Mouse (Mus musculus) cerebellum, adult 18-20 months (tissue): ENCODE data around the gene Gmeb1.
A peak's percentile ranks its signal among the peaks of the same experiment; 100 is the strongest.
"Not testable (repeated sequence)": the region's sequence is repeated elsewhere in the genome, so short reads cannot be mapped to it uniquely, and the experiment has no call there.

Experiments used
- DNase-seq, 2 experiments: peaks; one replicate each; pipeline ENCODE4 v3.0.0; 2021

The Gmeb1 gene

GRCm38 (mm10) chr4:132261514-132262357 is at the start of gene Gmeb1:
Gmeb1 (minus strand) TSS chr4:132261602.
- peak; percentile 79 to 92 for DNase-seq

GRCm38 (mm10) chr4:132309849-132310472 is 48.6 kb upstream of the Gmeb1 start:
- DNase-seq: peak; percentile 28 to 39

- DNase-seq: peak in 1 of 2 experiments; percentile 34
These were observed 47.9 kb upstream of the Gmeb1 start for GRCm38 (mm10) chr4:132309140-132309848.

GRCm38 (mm10) chr4:132308437-132309139 is 47.2 kb upstream of the Gmeb1 start:
- DNase-seq: peak; percentile 89 to 94

- no peak for DNase-seq
These were observed 44.6 kb upstream of the Gmeb1 start for GRCm38 (mm10) chr4:132306004-132306403.

- no peak for DNase-seq
These were observed 43.9 kb upstream of the Gmeb1 start for GRCm38 (mm10) chr4:132305276-132305675.

- DNase-seq: not testable (repeated sequence)
These were observed 42.1 kb upstream of the Gmeb1 start for GRCm38 (mm10) chr4:132303484-132303883.

GRCm38 (mm10) chr4:132302939-132303479 is 41.6 kb upstream of the Gmeb1 start, which contains the start of gene Rab42:
Rab42 (minus strand) TSS chr4:132303385.
- peak; percentile 35 to 40 for DNase-seq

GRCm38 (mm10) chr4:132301965-132302938 is 40.9 kb upstream of the Gmeb1 start:
- no peak for DNase-seq

GRCm38 (mm10) chr4:132301486-132301885 is 40.1 kb upstream of the Gmeb1 start:
- no peak for DNase-seq

GRCm38 (mm10) chr4:132299849-132300248 is 38.4 kb upstream of the Gmeb1 start:
- no peak for DNase-seq

GRCm38 (mm10) chr4:132295696-132296390 is 34.4 kb upstream of the Gmeb1 start:
- no peak for DNase-seq

GRCm38 (mm10) chr4:132293682-132294240 is 32.4 kb upstream of the Gmeb1 start:
- DNase-seq: no peak

- DNase-seq: peak in 1 of 2 experiments; percentile 33
These were observed 31.6 kb upstream of the Gmeb1 start for GRCm38 (mm10) chr4:132292988-132293387.

- DNase-seq: no peak
These were observed 30.4 kb upstream of the Gmeb1 start for GRCm38 (mm10) chr4:132291624-132292335.

GRCm38 (mm10) chr4:132291056-132291455 is 29.7 kb upstream of the Gmeb1 start:
- DNase-seq: no peak

GRCm38 (mm10) chr4:132288840-132289239 is 27.4 kb upstream of the Gmeb1 start:
- not testable (repeated sequence) for DNase-seq

GRCm38 (mm10) chr4:132275949-132276348 is 14.5 kb upstream of the Gmeb1 start:
- DNase-seq: no peak

GRCm38 (mm10) chr4:132274156-132274862 is 12.9 kb upstream of the Gmeb1 start, which contains the start of gene Taf12:
Taf12 (plus strand) TSS chr4:132274375.
- DNase-seq: peak; percentile 90 to 94
